Mouse (Mus musculus): ENCODE results near the gene Arx.

Arx gene

DNA sequence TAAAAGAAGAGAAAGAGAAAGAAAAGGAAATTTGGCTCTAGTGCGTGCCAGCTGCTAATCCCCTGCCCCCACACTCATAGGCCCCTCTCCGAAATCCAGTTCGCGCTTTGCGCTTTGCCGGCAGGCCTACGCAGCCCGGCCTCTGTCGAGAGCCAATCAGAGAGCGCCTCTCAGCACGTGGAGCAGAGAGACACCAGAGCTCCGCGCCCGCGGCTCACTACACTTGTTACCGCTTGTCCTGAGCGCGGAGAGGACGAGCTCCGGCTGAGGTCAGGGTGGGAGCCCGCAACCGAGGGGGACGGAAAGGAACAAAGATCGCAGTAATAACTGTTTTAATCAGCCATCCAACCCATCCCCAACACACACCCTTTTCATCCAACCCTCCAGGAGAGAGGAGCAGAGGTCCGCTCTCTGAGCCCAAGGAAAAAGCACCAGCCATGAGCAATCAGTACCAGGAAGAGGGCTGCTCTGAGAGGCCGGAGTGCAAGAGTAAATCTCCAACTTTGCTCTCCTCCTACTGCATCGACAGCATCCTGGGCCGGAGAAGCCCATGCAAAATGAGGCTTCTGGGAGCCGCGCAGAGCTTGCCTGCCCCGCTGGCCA is at the start of gene Arx:
TSS of gene Arx (plus strand) at position 155 of the 603 bp plus-strand sequence.
- DNase-seq (ENCODE audit: extremely low read depth, low read depth, low spot score), result no peak

DNA sequence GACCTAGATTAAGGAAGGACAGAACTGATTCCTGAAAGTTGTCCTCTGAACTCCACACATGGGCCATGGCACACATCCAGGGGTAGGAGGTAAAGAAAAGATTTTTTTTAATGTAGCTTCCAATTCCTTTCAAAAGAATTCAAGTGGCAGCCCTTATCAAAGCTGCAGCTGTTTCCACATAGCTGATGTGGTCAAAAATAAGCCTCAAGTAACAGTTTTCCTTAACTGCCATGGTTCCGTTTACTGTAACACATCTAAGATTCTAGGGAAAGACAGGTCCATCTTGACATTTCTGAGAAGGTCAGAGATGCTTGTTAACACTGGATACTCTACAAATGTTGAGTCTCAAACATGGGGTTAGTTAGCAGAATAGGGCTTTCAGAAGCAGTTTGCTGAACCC is 34.9 kb upstream of the Arx start:
- no peak for DNase-seq (ENCODE audit: extremely low read depth, low read depth, low spot score)

DNA sequence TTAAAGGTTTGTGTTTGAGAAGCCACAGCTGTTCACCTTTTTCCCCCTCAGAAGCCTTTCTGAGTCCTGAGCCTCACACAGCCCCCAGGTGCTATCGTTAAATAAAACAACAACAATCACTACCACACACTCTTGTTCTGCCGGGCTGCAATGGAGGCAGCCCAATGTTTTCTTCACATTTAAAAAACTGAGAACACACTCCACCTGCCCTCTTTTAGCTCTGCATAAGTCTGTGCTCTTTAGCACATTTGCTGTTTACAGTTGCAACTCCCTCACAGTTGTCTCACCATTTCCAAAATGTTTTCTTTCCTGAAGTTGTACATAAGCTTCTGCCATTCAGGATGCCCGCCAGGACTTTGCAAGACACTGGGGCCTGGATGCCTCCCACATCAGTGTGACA is 10.6 kb upstream of the Arx start:
- DNase-seq (ENCODE audit: extremely low read depth, low read depth, low spot score), result no peak

DNA sequence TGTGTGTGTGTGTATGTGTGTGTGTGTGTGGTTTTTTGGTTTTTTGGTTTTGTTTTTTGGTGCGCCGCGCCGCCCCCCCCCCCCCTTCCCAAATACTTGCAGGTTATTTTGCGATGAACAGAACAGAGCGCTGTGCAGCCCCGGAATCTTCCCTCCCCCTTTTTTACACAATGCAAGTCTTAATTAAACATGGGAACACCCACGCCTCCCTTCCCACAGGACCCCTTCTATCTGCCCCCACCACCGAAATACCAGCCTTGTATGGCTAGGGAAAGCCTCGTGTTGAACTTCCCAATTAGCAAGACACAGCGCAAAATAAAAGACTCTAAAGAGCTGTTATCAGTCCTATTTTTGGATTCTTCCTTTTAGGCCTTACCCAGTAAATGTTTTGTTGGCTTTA is 6.3 kb upstream of the Arx start:
- no peak for DNase-seq (ENCODE audit: extremely low read depth, low read depth, low spot score)

DNA sequence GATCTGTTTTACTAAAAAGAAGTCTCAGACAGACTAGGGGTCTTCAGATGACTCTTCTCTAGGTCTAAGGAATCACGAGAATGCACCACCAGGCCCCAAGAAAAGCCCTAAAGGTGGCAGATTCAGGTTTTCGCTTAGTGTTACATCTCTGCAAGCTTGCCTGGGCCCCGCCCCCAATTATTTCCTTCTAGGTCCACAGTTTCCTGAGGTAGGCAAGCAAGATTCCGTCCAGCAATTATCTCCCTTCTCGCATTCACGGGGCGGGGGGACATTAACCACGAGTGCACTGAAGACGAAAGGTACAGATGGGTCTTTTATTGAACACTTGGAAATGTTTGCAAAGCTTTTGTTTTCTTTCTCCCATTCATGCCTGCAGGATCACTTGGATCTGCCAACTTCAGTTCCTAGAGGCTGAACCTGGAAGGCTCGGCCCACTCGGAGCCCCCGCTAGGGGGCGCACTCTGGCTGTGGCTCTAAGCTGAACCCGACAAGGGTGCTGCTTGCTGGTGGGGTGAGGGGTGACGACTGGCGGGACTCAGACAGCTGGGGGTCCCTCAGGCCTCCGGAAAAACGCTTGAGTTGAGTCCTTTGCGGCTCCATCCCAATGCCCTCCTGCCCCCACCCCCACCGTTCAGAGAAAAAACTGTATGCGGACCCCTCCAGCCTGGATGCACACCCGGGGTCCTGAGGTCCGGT is 5.1 kb upstream of the Arx start:
- DNase-seq (ENCODE audit: extremely low read depth, low read depth, low spot score), result no peak

DNA sequence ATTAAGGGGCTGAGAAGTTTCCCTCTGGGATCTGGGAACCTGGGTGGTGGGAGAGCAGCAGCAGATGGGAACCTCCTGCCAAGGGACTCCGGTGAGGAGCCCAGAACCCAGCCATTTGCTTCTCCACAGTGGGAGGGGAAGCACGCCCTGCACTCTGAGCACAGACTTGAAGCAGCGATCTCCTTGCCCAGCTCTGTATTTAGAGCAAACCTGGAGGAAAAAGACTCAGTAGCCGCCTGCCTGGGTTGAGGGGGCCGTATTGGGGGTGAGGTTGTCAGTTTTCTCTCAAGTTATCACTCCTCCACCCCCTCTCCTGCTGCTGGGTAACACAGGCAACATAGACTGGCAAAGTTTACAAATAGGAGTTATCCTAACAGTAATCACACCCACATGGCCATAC is 4.5 kb upstream of the Arx start:
- DNase-seq (ENCODE audit: extremely low read depth, low read depth, low spot score), result no peak

DNA sequence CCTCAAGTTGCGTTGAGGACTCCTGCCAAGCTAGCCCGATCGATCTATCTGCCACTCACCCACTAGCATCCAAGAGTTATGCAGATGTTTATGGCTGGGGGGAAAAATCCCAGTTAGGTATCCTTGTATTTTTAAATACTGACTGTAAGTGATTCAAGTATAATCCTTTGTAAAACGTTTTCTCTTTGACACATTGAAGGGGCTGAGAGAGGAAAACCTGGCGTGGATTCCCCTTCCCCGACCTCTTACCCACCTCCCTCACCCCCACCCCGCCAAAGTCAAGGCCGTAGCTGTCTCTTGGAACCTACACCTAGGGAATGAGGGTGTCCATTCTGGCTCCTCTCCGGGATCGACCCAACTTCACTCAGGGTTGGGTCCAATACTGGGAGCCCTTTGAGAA is 1.2 kb upstream of the Arx start:
- DNase-seq (ENCODE audit: extremely low read depth, low read depth, low spot score), result no peak

DNA sequence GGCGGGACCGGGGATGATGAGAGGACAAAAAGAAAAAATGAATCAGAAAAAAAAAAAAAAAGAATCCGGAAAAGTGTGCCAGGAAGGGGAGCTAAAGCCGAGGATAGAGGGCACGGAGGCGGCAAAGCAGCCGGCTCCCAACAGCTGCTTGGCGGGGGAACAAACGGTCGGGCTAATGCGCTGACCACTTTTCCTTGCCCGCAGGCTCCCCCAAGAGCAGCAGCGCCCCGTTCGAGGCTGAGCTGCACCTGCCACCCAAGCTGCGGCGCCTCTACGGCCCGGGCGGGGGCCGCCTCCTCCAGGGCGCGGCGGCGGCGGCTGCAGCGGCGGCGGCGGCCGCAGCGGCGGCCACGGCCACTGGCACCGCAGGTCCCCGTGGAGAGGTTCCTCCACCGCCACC is 2.1 kb downstream of the Arx start:
- no peak for DNase-seq (ENCODE audit: extremely low read depth, low read depth, low spot score)

DNA sequence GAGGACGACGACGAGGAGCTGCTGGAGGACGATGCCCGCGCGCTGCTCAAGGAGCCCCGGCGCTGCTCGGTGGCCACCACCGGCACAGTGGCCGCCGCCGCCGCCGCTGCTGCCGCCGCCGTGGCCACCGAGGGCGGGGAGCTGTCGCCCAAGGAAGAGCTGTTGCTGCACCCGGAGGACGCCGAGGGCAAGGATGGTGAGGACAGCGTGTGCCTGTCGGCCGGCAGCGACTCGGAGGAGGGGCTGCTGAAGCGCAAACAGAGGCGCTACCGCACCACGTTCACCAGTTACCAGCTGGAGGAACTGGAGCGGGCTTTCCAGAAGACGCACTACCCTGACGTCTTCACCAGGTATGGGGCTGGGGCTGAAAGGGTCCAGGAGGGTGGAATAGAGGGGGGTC is 2.8 kb downstream of the Arx start:
- no peak for DNase-seq (ENCODE audit: extremely low read depth, low read depth, low spot score)

DNA sequence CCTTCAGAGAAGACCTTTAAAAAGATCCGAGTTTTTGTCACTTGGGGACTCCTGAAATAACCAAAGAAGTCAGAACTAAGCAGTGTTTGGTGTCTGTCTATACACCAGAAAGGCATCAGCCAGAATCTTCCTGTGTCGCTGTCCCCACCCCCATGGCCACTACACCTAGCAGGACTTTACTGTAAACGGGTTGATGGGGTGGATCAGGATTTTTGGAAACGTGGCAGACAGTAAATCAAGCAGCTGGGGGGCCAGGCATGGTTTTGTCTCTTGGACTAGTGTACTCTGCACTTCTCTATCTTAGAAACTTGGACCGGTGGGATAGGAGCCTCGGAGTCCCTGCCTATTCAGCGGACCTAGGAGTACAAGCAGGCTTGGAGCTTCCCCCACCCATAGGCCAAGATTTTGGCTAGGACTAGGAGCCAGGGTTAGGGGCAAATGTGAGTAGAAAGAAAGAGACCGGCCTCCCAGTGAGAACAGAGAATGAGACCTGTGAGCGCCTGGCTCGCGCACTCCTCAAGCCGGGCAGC is 3.7 kb downstream of the Arx start:
- no peak for DNase-seq (ENCODE audit: extremely low read depth, low read depth, low spot score)

DNA sequence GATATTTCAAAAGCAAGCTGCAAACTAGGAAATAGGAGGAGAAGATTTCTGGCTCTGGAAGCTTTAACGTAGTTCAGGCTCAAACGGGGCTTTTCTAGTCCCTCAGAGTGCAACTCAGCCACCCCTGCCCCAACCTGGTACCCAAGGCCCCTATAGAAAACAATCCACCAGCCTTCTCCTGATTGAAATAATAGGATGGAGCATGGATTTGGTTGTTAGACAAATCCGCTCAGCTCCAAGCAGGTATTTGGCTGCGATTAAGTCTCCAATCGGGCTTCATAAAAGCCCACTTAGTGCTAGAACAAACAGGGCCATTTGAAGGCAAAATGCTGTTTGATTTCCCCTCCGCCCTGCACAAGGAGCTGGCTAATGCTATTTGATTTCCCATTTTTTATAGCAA is 5.8 kb downstream of the Arx start:
- DNase-seq (ENCODE audit: extremely low read depth, low read depth, low spot score), result no peak

DNA sequence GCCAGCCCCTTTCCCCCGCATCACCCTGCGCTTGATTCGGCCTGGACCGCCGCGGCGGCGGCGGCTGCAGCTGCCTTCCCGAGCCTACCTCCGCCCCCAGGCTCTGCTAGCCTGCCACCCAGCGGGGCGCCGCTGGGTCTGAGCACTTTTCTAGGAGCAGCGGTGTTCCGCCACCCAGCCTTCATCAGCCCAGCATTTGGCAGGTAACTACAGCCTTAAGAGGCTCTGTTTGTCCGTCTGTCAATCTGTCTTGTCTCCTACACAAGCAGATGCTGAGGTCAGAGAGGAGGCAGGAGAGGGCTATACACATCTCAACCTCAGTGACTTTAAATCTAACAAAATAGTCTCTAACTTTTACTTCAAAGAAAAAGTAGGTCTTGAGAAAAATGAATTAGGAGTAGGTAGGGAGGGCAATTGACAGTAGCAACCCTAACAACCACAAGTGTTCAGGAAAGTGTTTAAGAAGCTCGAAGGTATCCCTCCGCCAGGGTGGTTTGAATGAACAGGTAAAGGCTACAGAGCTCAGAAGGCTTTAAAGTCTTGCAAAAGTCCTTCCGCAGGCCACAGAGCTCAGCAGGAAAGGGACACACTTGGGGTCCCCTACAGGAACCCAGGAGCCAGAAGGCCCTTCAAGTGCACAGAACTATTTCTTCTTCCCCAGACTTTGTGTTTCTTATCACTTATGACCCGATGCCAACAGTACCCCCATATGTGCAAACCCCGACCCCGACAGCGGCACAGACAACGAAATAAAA is 8.7 kb downstream of the Arx start:
- DNase-seq (ENCODE audit: extremely low read depth, low read depth, low spot score), result no peak

DNA sequence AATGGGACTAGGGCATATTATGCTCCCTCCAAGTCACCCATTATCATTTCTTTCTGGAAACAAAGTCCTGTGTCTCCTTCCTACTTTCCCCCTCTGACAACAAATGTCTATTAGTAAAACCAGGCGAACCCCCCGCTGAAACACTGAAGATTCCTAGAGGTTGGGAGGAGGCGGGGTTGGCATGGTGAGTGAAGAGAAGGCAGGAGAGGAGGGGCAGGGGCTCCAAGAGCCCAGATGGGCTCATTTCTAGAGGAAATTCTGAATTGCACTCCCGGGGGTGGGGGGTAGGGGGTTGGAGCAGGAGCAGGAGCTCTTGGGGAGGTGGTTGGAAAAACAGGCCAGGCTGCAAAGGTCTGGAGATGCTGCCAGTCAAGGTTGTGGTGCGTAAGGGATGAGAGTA is 9.6 kb downstream of the Arx start:
- no peak for DNase-seq (ENCODE audit: extremely low read depth, low read depth, low spot score)

DNA sequence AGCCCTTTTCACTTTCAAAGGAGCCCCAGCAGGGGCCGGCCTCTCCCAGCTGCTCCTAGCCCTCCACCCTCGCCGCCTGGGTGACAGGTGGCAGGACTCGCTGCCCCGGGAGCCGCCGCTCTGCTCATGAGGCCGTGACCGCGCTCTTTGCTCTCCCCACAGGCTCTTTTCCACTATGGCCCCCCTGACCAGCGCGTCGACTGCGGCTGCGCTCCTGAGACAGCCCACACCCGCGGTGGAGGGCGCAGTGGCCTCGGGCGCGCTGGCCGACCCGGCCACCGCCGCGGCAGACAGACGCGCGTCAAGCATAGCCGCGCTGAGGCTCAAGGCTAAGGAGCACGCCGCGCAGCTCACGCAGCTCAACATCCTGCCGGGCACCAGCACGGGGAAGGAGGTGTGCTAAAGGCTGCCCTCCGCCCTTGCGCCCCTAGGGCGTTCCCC is 10.8 kb downstream of the Arx start:
- no peak for DNase-seq (ENCODE audit: extremely low read depth, low read depth, low spot score)

DNA sequence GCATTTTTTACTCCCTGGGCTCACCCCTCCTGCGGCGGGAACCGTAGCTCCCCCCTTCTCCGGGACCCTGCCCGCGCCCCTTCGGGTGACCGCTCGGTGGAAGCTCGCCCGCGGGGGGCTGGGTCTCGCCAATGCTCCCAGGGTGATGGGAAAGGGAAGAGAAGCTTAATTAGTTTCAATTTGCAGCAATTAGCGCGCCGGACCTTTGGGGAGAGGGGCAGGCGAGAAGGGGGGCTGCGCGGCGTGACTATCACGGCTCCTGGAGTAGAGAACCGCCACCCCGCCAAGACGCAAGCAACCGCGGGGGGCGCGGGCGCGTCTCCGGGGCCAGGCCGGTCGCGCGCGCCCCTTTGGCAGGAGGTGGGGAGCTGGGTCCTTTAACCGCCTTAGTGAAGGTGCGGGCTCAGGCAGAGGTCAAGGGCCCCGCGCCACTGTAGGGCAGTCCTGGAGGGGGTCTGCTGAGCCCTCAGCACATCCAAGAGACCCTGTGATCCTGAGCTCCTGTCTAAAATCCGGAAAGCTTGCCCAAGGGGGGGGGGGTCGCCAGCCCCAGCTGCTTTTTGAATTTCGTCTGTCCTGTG is 12.9 kb downstream of the Arx start:
- DNase-seq (ENCODE audit: extremely low read depth, low read depth, low spot score), result no peak

DNA sequence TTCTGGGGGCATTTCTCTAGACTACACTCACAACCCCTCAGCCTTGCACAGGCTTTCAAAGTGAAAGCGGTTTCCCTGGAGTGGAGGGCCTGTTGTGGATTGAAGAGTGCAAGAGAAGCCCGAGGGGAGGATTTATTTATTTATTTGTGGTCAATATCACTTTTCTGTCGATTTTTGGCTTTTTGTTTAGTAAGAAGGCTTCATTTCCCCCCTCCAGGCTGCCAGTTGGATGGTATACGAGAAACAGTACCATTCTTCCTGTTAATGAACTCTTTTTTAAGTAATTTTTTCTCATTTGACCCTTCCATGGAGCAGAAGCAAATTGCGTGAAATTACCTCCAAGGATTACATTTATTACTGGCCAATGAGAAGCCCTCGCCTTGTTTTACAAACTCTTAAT is 13.5 kb downstream of the Arx start:
- no peak for DNase-seq (ENCODE audit: extremely low read depth, low read depth, low spot score)

DNA sequence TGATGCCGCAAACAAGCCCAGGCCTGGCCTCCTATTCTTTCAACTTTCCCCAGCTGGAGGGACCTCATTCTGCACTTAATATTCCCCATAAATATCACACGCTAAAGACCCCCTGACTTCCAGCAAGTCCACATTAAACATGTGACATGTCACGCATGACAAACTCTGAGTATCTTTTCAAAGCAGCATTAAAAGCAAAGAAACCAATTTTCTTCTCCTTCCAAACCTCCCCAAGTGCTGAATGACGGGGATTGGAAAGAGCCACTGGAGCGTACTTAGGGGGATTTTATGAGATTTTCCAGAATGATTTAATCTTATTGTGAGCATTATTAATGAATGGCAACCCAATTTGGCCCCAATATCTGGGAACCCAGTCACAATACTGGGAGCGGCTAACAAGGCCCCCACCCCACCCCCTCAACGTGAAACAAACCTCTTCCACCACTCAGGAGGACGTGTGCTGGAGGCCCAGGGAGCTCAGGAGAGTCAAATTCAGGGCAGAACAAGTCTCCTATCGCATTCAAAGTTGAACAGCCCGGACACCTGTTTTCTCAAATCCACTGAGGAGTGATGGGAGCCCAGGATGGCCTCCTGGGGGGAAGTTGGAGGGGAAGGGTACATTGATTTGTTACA is 14.1 kb downstream of the Arx start:
- DNase-seq (ENCODE audit: extremely low read depth, low read depth, low spot score), result no peak

DNA sequence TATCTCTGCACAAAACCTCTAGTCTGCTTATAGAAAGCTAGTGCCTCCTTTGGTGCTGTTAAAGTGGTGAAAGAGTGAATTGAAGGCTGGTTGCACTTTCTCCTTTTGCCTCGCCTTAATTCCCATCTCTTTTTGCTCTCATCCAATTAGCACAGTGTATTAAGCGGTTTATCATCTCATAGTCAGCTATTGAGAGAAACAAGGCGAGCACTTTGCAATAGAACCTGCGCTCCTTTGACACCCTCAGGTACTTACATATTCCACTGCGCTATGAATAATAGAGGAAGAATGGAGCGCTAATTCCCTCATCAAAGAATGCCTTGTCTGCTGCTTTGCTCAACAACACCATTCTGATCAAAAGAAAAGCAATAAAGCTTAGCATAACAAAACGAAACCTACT is 15.6 kb downstream of the Arx start:
- no peak for DNase-seq (ENCODE audit: extremely low read depth, low read depth, low spot score)

DNA sequence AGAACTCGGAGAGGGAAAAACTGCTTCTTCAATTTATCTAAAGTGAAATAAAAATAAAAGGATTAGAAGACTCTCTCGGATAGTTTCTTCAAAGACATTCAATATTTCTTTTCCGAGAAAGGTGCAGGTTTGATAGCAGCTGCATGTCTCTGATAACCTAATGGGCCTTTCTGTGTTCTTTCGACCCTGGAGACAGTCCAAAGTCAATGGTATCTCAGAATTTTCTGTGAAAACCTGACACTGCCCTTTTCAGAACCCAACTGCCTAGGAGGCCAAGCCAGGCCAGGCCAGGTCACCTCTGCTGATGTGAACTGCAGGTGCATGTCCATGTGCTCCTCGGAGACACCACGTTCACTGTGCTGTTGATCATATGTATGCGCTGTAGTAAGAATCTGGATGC is 19.5 kb downstream of the Arx start:
- DNase-seq (ENCODE audit: extremely low read depth, low read depth, low spot score), result no peak

DNA sequence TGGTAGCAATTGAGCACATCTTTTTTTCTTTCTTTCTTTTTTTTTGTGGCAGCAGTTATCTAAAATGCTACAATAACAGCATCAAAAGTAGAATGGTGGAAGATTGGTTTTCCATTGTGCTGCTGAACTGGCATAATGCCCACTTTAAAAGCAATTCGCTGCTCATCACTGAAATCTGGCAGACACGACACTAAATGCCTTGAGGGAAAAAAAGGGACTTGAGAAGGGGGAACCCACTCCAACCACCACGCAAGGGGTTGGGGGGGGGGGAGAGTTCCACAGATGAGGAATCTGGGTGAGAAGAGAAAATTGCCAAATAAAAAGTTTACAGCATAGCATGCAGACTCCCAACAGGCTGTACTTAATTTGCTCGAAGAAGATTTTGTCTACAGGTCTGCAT is 31.3 kb downstream of the Arx start:
- no peak for DNase-seq (ENCODE audit: extremely low read depth, low read depth, low spot score)

DNA sequence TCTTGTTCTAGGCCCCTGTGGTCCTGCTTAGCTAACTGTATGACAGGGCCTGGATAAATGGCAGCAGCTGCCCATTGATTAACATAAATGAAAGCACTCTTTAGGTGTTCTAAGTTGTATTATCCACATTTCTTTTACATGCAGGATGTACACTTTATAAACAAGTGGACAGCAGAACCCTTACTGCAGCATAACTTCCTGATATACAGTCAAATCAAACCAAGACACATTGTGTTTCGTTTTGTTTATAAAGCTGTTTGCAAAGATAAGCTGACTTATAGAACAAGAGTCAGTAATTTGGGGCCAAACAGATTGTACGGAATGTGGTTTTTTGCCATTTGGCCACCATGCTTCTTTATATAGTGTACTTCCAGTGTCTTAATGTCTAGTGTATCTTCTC is 33.7 kb downstream of the Arx start:
- no peak for DNase-seq (ENCODE audit: extremely low read depth, low read depth, low spot score)

Measured in fat pad, adult 2 months (tissue).